Mouse (Mus musculus): ENCODE data around the gene Arl2bp. TPM values are rescaled to one million over a fixed set of nuclear protein-coding genes. Genes with fewer than 3 reads are reported as not detected.

The Arl2bp gene
- total RNA-seq (2023): 10 to 100 TPM; 36.9 to 39.2 TPM

GRCm38 (mm10) chr8:94666456-94667308, at the start of gene Arl2bp:
Gene Arl2bp, plus strand, starts transcription at chr8:94666600.

GRCm38 (mm10) chr8:94695994-94696384, 29.6 kb downstream of the Arl2bp start, which contains the start of gene Pllp:
Gene Pllp, minus strand, starts transcription at chr8:94696278.

Other genes starting within 250 kb of the Arl2bp start
- 10 to 100 TPM; 97.0 to 98.9 TPM for gene Nlrc5, start 232.2 kb upstream of the Arl2bp start, total RNA-seq (2023)
- gene Cpne2, start 133.6 kb upstream of the Arl2bp start, total RNA-seq (2023): 1 to 10 TPM; 7.2 to 7.5 TPM
- gene Rspry1, start 64.7 kb upstream of the Arl2bp start, total RNA-seq (2023): 10 to 100 TPM; 30.3 to 31.4 TPM
- 10 to 100 TPM; 33.9 to 34.5 TPM for gene Fam192a, start 64.6 kb upstream of the Arl2bp start, total RNA-seq (2023)
- not detected for gene Pllp, start 29.7 kb downstream of the Arl2bp start, total RNA-seq (2023)
- 1 to 10 TPM in 1 of 2 experiments, under 1 TPM in 1; 0.85 to 2.8 TPM for gene Ccl22, start 79.0 kb downstream of the Arl2bp start, total RNA-seq (2023)
- gene Cx3cl1, start 105.4 kb downstream of the Arl2bp start, total RNA-seq (2023): under 1 TPM; 0.18 to 0.24 TPM
- gene Ccl17, start 143.9 kb downstream of the Arl2bp start, total RNA-seq (2023): not detected
- gene Coq9, start 171.7 kb downstream of the Arl2bp start, total RNA-seq (2023): 10 to 100 TPM; 29.1 to 29.5 TPM
- gene Ciapin1, start 171.8 kb downstream of the Arl2bp start, total RNA-seq (2023): 10 to 100 TPM; 27.6 to 37.1 TPM
- 10 to 100 TPM; 38.4 to 48.2 TPM for gene Polr2c, start 190.8 kb downstream of the Arl2bp start, total RNA-seq (2023)
- gene Dok4, start 209.7 kb downstream of the Arl2bp start, total RNA-seq (2023): 1 to 10 TPM; 3.0 to 3.3 TPM